7 mouse cellular contexts compared by ENCODE assay signal in genomic region chr3:102203781-102204721, GRCm38 (mm10). TPM values are rescaled to one million over a fixed set of nuclear protein-coding genes. Genes with fewer than 3 reads are reported as not detected.
DNase-seq lines count a peak whose midpoint lies in the region; ATAC-seq and TF ChIP-seq lines count a peak whose summit lies in the region.

Gene Vangl1, minus strand, starts transcription at chr3:102204693.

- H3K27me3 ChIP-seq in hindbrain, embryonic 12.5 days = peaks cover 52% of the 10 kb centered on the region
- H3K27me3 ChIP-seq in midbrain, embryonic 10.5 days (ENCODE audit: low read depth, poor library complexity, severe bottlenecking) = peaks cover 89% of the 10 kb centered on the region

- intact Hi-C loops in gastrocnemius, adult 2 months (cut with DNase I) = no loop called here
- intact Hi-C loops in left cerebral cortex, postnatal 4 days (cut with DNase I) = no loop called here

- H3K9ac ChIP-seq in hindbrain, embryonic 12.5 days = peak within 1 kb of the TSS; percentile 67

- H3K27ac ChIP-seq in gastrocnemius, adult 2 months = peak within 1 kb of the TSS; percentile 85
- H3K27ac ChIP-seq in hindbrain, embryonic 12.5 days = peak within 1 kb of the TSS; percentile 62
- peak within 1 kb of the TSS; percentile 87 for H3K27ac ChIP-seq in midbrain, embryonic 10.5 days (replicated peaks)

- peak; percentile 78 for DNase-seq in adipocyte (ENCODE audit: low spot score)
- peak; percentile 60 to 63 for DNase-seq in cerebellum, postnatal 14 days
- peak; percentile 90 for DNase-seq in gastrocnemius, adult 2 months
- DNase-seq in left cerebral cortex, postnatal 4 days = peak; percentile 70
- DNase-seq in midbrain, embryonic 10.5 days (ENCODE audit: low spot score) = peak; percentile 81
- DNase-seq in spleen, postnatal 36 days (ENCODE audit: low spot score in 2 of 2) = peak; percentile 9 to 14

- peak within 1 kb of the TSS; percentile 93 for H3K4me3 ChIP-seq in gastrocnemius, adult 2 months
- peak within 1 kb of the TSS; percentile 59 for H3K4me3 ChIP-seq in hindbrain, embryonic 12.5 days
- peak within 1 kb of the TSS; percentile 83 for H3K4me3 ChIP-seq in midbrain, embryonic 10.5 days

- no peak for TF ChIP-seq CTCF in gastrocnemius, adult 2 months (IDR thresholded peaks at IDR 0.05)

- no peaks in the 10 kb centered on the region for H3K9me3 ChIP-seq in hindbrain, embryonic 12.5 days (replicated peaks)
- no peaks in the 10 kb centered on the region for H3K9me3 ChIP-seq in midbrain, embryonic 10.5 days (replicated peaks)

- H3K36me3 ChIP-seq in hindbrain, embryonic 12.5 days = no peaks in the 10 kb centered on the region
- no peaks in the 10 kb centered on the region for H3K36me3 ChIP-seq in midbrain, embryonic 10.5 days

- peaks cover 22% of the 10 kb centered on the region for H3K4me1 ChIP-seq in hindbrain, embryonic 12.5 days
- H3K4me1 ChIP-seq in midbrain, embryonic 10.5 days = peaks cover 51% of the 10 kb centered on the region

- 0% methylated on average over 80 of the region's 95 CpGs for WGBS in hindbrain, embryonic 12.5 days
- under 1% methylated on average over 81 of the region's 95 CpGs for WGBS in midbrain, embryonic 10.5 days

- peak; percentile 79 for ATAC-seq in hindbrain, embryonic 12.5 days (ENCODE audit: low FRiP score)

- H3K4me2 ChIP-seq in hindbrain, embryonic 12.5 days (replicated peaks) = peak within 1 kb of the TSS; percentile 94

RNA-seq across cellular contexts. Expression of gene Vangl1, which starts in this region (rescaled TPM):
- 1 to 10 TPM; 1.6 to 4.1 TPM for total RNA-seq in gastrocnemius, adult 2 months (2021)
- polyA plus RNA-seq in hindbrain, embryonic 12.5 days (2016; fragmentation: Nextera tagmentation; extraction: Ambion mirVana) = 11.1 and 15.2 TPM in 2 replicates
- total RNA-seq in left cerebral cortex, postnatal 4 days (2021) = 10 to 100 TPM; 10.4 to 12.8 TPM
- polyA plus RNA-seq in midbrain, embryonic 10.5 days (2016; fragmentation: Nextera tagmentation; extraction: Ambion mirVana) = 11.0 and 13.1 TPM in 2 replicates

Comparison
In these comparisons a context has a peak if more than half of its experiments do, and no peak if none do; other contexts are left out.
1. Peak in every context shown above with its lines: DNase-seq, ATAC-seq, H3K4me3 ChIP-seq and H3K27ac ChIP-seq.
2. DNase-seq: peak in every context shown above with its lines; median percentile 90 in gastrocnemius, adult 2 months; 81 in midbrain, embryonic 10.5 days; 78 in adipocyte; 70 in left cerebral cortex, postnatal 4 days; 62 in cerebellum, postnatal 14 days; 12 in spleen, postnatal 36 days.